Mouse (Mus musculus): Measurements from ENCODE around the gene Rps6ka2.

DNA sequence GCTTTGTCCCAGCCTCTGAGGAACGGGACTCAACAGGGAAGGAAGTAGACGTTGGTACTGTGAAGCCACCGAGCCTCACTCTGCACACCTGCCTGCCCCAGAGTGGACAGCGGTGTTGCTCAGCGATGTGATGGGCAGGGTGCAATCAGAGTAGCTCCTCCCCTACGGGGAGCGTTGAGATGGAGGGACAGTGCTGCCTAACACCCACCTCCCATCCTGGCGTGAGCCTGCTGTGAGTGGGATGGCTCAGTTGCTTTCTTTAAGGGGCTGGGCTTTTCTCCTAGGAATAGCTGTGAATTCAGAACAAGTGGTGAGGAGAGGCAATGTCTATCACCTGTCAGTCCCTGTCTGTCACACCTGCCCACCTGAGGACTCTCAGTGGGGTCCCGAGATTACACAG is 12.3 kb downstream of the Rps6ka2 start:
- no peak for TF ChIP-seq POLR2A (IDR thresholded peaks at IDR 0.05; ENCODE audit: low read depth, low read length)
- TF ChIP-seq CTCF (IDR thresholded peaks at IDR 0.05; ENCODE audit: extremely low read depth, insufficient read depth, insufficient read length, insufficient replicate concordance): no peak

Measured in spleen, adult 2 months (tissue).